Mouse (Mus musculus) liver (tissue): ENCODE measurements around the gene Gstp1.
"Not testable (repeated sequence)": the region's sequence is repeated elsewhere in the genome, so short reads cannot be mapped to it uniquely, and the experiment has no call there.

ENCODE experiments used
- DNase-seq: peaks from one replicate; pipeline ENCODE4 v3.0.0-alpha.2; 2020; ENCODE audit warnings: mixed read lengths

Gene Gstp1

GRCm38 (mm10) chr19:4060044-4060898 is 22.5 kb upstream of the Gstp1 start:
- not testable (repeated sequence) for DNase-seq

- DNase-seq, result peak; percentile 84
Observed at GRCm38 (mm10) chr19:4059069-4059740, 21.4 kb upstream of the Gstp1 start, which contains the start of gene Gstp3. Gene Gstp3 (minus strand): TSS chr19:4059569.

GRCm38 (mm10) chr19:4058581-4058980 is 20.8 kb upstream of the Gstp1 start:
- DNase-seq, result no peak

- no peak for DNase-seq
Observed at GRCm38 (mm10) chr19:4057962-4058361, 20.2 kb upstream of the Gstp1 start.

- DNase-seq, result no peak
Observed at GRCm38 (mm10) chr19:4057389-4057788, 19.6 kb upstream of the Gstp1 start.

GRCm38 (mm10) chr19:4056727-4057126 is 18.9 kb upstream of the Gstp1 start:
- DNase-seq, result no peak

- no peak for DNase-seq
Observed at GRCm38 (mm10) chr19:4055947-4056693, 18.3 kb upstream of the Gstp1 start.

GRCm38 (mm10) chr19:4055216-4055946 is 17.6 kb upstream of the Gstp1 start:
- DNase-seq, result no peak

- no peak for DNase-seq
Observed at GRCm38 (mm10) chr19:4054613-4055012, 16.8 kb upstream of the Gstp1 start.

GRCm38 (mm10) chr19:4052516-4053030 is 14.8 kb upstream of the Gstp1 start:
- DNase-seq, result no peak

- peak; percentile 79 for DNase-seq
Observed at GRCm38 (mm10) chr19:4051741-4052515, 14.1 kb upstream of the Gstp1 start.

GRCm38 (mm10) chr19:4051016-4051415 is 13.2 kb upstream of the Gstp1 start:
- DNase-seq, result peak; percentile 45

- DNase-seq, result not testable (repeated sequence)
Observed at GRCm38 (mm10) chr19:4049069-4049468, 11.3 kb upstream of the Gstp1 start.

GRCm38 (mm10) chr19:4047859-4048258 is 10.1 kb upstream of the Gstp1 start:
- peak; percentile 90 for DNase-seq

- DNase-seq, result peak; percentile 84
Observed at GRCm38 (mm10) chr19:4046866-4047254, 9.1 kb upstream of the Gstp1 start.

- DNase-seq, result peak; percentile 83
Observed at GRCm38 (mm10) chr19:4045966-4046865, 8.4 kb upstream of the Gstp1 start, which contains the start of gene Gstp2. Gene Gstp2 (minus strand): TSS chr19:4046023.

- not testable (repeated sequence) for DNase-seq
Observed at GRCm38 (mm10) chr19:4044109-4044508, 6.3 kb upstream of the Gstp1 start.

- peak; percentile 50 for DNase-seq
Observed at GRCm38 (mm10) chr19:4042124-4042523, 4.3 kb upstream of the Gstp1 start.

- DNase-seq, result not testable (repeated sequence)
Observed at GRCm38 (mm10) chr19:4041500-4041899, 3.7 kb upstream of the Gstp1 start.

GRCm38 (mm10) chr19:4040941-4041340 is 3.2 kb upstream of the Gstp1 start:
- not testable (repeated sequence) for DNase-seq
